Mouse (Mus musculus): ENCODE measurements around the gene Ehd2.
A peak's percentile ranks its signal among the peaks of the same experiment; 100 is the strongest.

The Ehd2 gene

GRCm38 (mm10) chr7:15961239-15961638, 6.1 kb downstream of the Ehd2 start:
- TF ChIP-seq GATA4 (IDR thresholded peaks at IDR 0.05; ENCODE audit: insufficient replicate concordance, low read length) = no peak

GRCm38 (mm10) chr7:15960691-15961090, 6.7 kb downstream of the Ehd2 start:
- TF ChIP-seq GATA4 (IDR thresholded peaks at IDR 0.05; ENCODE audit: insufficient replicate concordance, low read length) = no peak

- TF ChIP-seq GATA4 (IDR thresholded peaks at IDR 0.05; ENCODE audit: insufficient replicate concordance, low read length) = no peak
Measured at GRCm38 (mm10) chr7:15956143-15956542, 11.2 kb downstream of the Ehd2 start.

GRCm38 (mm10) chr7:15955509-15955908, 11.9 kb downstream of the Ehd2 start:
- no peak for TF ChIP-seq GATA4 (IDR thresholded peaks at IDR 0.05; ENCODE audit: insufficient replicate concordance, low read length)

- TF ChIP-seq GATA4 (IDR thresholded peaks at IDR 0.05; ENCODE audit: insufficient replicate concordance, low read length) = peak; percentile 13; the same call in 1 of the 2 replicates
Measured at GRCm38 (mm10) chr7:15954978-15955443, 12.4 kb downstream of the Ehd2 start.

GRCm38 (mm10) chr7:15954436-15954835, 12.9 kb downstream of the Ehd2 start:
- TF ChIP-seq GATA4 (IDR thresholded peaks at IDR 0.05; ENCODE audit: insufficient replicate concordance, low read length) = no peak

GRCm38 (mm10) chr7:15953307-15954074, 13.9 kb downstream of the Ehd2 start:
- peak; percentile 70; the same call in 1 of the 2 replicates for TF ChIP-seq GATA4 (IDR thresholded peaks at IDR 0.05; ENCODE audit: insufficient replicate concordance, low read length)

- no peak for TF ChIP-seq GATA4 (IDR thresholded peaks at IDR 0.05; ENCODE audit: insufficient replicate concordance, low read length)
Measured at GRCm38 (mm10) chr7:15952416-15952815, 15.0 kb downstream of the Ehd2 start.

- no peak for TF ChIP-seq GATA4 (IDR thresholded peaks at IDR 0.05; ENCODE audit: insufficient replicate concordance, low read length)
Measured at GRCm38 (mm10) chr7:15950008-15950407, 17.4 kb downstream of the Ehd2 start.

GRCm38 (mm10) chr7:15949216-15949790, 18.1 kb downstream of the Ehd2 start:
- no peak for TF ChIP-seq GATA4 (IDR thresholded peaks at IDR 0.05; ENCODE audit: insufficient replicate concordance, low read length)

- TF ChIP-seq GATA4 (IDR thresholded peaks at IDR 0.05; ENCODE audit: insufficient replicate concordance, low read length) = no peak
Measured at GRCm38 (mm10) chr7:15948381-15948941, 18.9 kb downstream of the Ehd2 start.

GRCm38 (mm10) chr7:15947653-15948260, 19.6 kb downstream of the Ehd2 start:
- no peak for TF ChIP-seq GATA4 (IDR thresholded peaks at IDR 0.05; ENCODE audit: insufficient replicate concordance, low read length)

- TF ChIP-seq GATA4 (IDR thresholded peaks at IDR 0.05; ENCODE audit: insufficient replicate concordance, low read length) = no peak
Measured at GRCm38 (mm10) chr7:15945721-15946536, 21.4 kb downstream of the Ehd2 start, which contains the start of gene Nop53. TSS of gene Nop53 (minus strand) at chr7:15946074.

- no peak for TF ChIP-seq GATA4 (IDR thresholded peaks at IDR 0.05; ENCODE audit: insufficient replicate concordance, low read length)
Measured at GRCm38 (mm10) chr7:15945211-15945610, 22.2 kb downstream of the Ehd2 start.

- TF ChIP-seq GATA4 (IDR thresholded peaks at IDR 0.05; ENCODE audit: insufficient replicate concordance, low read length) = no peak
Measured at GRCm38 (mm10) chr7:15944311-15944710, 23.1 kb downstream of the Ehd2 start.
